9 mouse cellular contexts compared by ENCODE assay signal in genomic region chr9:106371384-106371671, GRCm38 (mm10). TPM values are rescaled to one million over a fixed set of nuclear protein-coding genes. Genes with fewer than 3 reads are reported as not detected.
DNase-seq lines count a peak whose midpoint lies in the region; ATAC-seq and TF ChIP-seq lines count a peak whose summit lies in the region.
"Had no signal": no experiment of that assay in that cellular context is flagged by ENCODE, and none has a peak within 500 bp of the region (broad histone marks: within the 10 kb centered on the region; RNA-seq: fewer than 3 reads in every experiment).

No protein-coding gene starts in this region.

- H3K9ac ChIP-seq in heart, embryonic 12.5 days: peak overlapping the region; percentile 59

- H3K27me3 ChIP-seq in heart, embryonic 12.5 days (replicated peaks): no peaks in the 10 kb centered on the region
- H3K27me3 ChIP-seq in limb, embryonic 10.5 days (ENCODE audit: low read depth, poor library complexity, severe bottlenecking): no peaks in the 10 kb centered on the region
- H3K27me3 ChIP-seq in small intestine, adult 2 months (ENCODE audit: control insufficient read depth, insufficient read depth, low read length): no peaks in the 10 kb centered on the region

- no peak for TF ChIP-seq POLR2A in small intestine, adult 2 months (IDR thresholded peaks at IDR 0.05; ENCODE audit: low read depth, low read length)

- H3K27ac ChIP-seq in heart, embryonic 12.5 days (ENCODE audit: poor library complexity, severe bottlenecking): peak overlapping the region; percentile 49
- peak overlapping the region; percentile 98 for H3K27ac ChIP-seq in limb, embryonic 10.5 days
- H3K27ac ChIP-seq in small intestine, adult 2 months (ENCODE audit: insufficient read depth, low read depth, low read length): peak overlapping the region; percentile 41

- no peak for ATAC-seq in heart, embryonic 12.5 days (ENCODE audit: insufficient number of reproducible peaks, low FRiP score)

- DNase-seq in heart, postnatal 36 days: no peak
- DNase-seq in thymus, postnatal 4 days: peak; percentile 35
- DNase-seq in thymus, adult 18-20 months: no peak
- no peak for DNase-seq in limb, embryonic 10.5 days (ENCODE audit: low spot score)
- DNase-seq in embryo, embryonic 11 days: no peak
- DNase-seq in testis, postnatal 10 days (ENCODE audit: low spot score): no peak

- intact Hi-C loops in heart, postnatal 36 days (cut with DNase I): loop anchor here (5.0 kb wide), 1 partner anchor 106 kb away; the partner anchor contains the start of genes Parp3 and Rrp9

- peak overlapping the region; percentile 80; the same call in 1 of the 2 replicates for H3K4me3 ChIP-seq in heart, embryonic 12.5 days
- H3K4me3 ChIP-seq in limb, embryonic 10.5 days: peak overlapping the region; percentile 95
- H3K4me3 ChIP-seq in small intestine, adult 2 months (ENCODE audit: low read depth, low read length): peak overlapping the region; percentile 33

- no peak for TF ChIP-seq CTCF in small intestine, adult 2 months (IDR thresholded peaks at IDR 0.05; ENCODE audit: extremely low read depth, insufficient read length, insufficient replicate concordance, low read depth, low read length)

- WGBS in heart, embryonic 12.5 days: 61% methylated on average over 6 of the region's 6 CpGs
- WGBS in limb, embryonic 10.5 days: 32% methylated on average over 6 of the region's 6 CpGs
- WGBS in small intestine, adult 2 months: 70% methylated on average over 6 of the region's 6 CpGs

- H3K4me2 ChIP-seq in heart, embryonic 12.5 days: peak overlapping the region; percentile 94

- H3K36me3 ChIP-seq in heart, embryonic 12.5 days: peaks cover 41% of the 10 kb centered on the region
- H3K36me3 ChIP-seq in limb, embryonic 10.5 days: peaks cover 60% of the 10 kb centered on the region
- peaks cover 5% of the 10 kb centered on the region; the same call in 1 of the 2 replicates for H3K36me3 ChIP-seq in small intestine, adult 2 months (ENCODE audit: control insufficient read depth, insufficient read depth, low read length)

- H3K9me3 ChIP-seq in heart, embryonic 12.5 days (replicated peaks): no peaks in the 10 kb centered on the region
- no peaks in the 10 kb centered on the region for H3K9me3 ChIP-seq in limb, embryonic 10.5 days (replicated peaks)
- H3K9me3 ChIP-seq: G1E had no signal

- H3K4me1 ChIP-seq in heart, embryonic 12.5 days (replicated peaks): peaks cover 47% of the 10 kb centered on the region
- H3K4me1 ChIP-seq in limb, embryonic 10.5 days: peaks cover 67% of the 10 kb centered on the region
- H3K4me1 ChIP-seq in small intestine, adult 2 months (ENCODE audit: control insufficient read depth, insufficient read depth, insufficient read length, low read length): peaks cover 16% of the 10 kb centered on the region

RNA-seq across cellular contexts. Expression of gene Dusp7, which starts 2.9 kb away (rescaled TPM):
- 16.9 and 20.1 TPM in 2 replicates for polyA plus RNA-seq in heart, embryonic 12.5 days (2016; fragmentation: Nextera tagmentation; extraction: Ambion mirVana)
- total RNA-seq in heart, postnatal 36 days (2021): 10 to 100 TPM; 56.6 to 56.8 TPM
- 43.1 and 44.9 TPM in 2 replicates for polyA plus RNA-seq in limb, embryonic 10.5 days (2016; fragmentation: Nextera tagmentation; extraction: Ambion mirVana)
- 15.9 and 20.0 TPM in 2 replicates for polyA plus RNA-seq in small intestine, adult 2 months (2012; rRNA removed)

RNA-seq across cellular contexts. Expression of gene Rpl29, which starts 57.9 kb away (rescaled TPM):
- polyA plus RNA-seq in heart, embryonic 12.5 days (2016; fragmentation: Nextera tagmentation; extraction: Ambion mirVana): 608 and 648 TPM in 2 replicates
- 100 to 1,000 TPM; 281 to 289 TPM for total RNA-seq in heart, postnatal 36 days (2021)
- 1,033 and 1,267 TPM in 2 replicates for polyA plus RNA-seq in limb, embryonic 10.5 days (2016; fragmentation: Nextera tagmentation; extraction: Ambion mirVana)
- polyA plus RNA-seq in small intestine, adult 2 months (2012; rRNA removed): 259 and 390 TPM in 2 replicates

Comparison
In these comparisons a context has a peak if more than half of its experiments do, and no peak if none do; other contexts are left out.
1. H3K27ac ChIP-seq: peak in every context shown above with its lines; median percentile 98 in limb, embryonic 10.5 days; 49 in heart, embryonic 12.5 days; 41 in small intestine, adult 2 months.
2. H3K4me3 ChIP-seq: peak in every context shown above with its lines; median percentile 95 in limb, embryonic 10.5 days; 80 in heart, embryonic 12.5 days; 33 in small intestine, adult 2 months.